ENCODE assay signal across 11 mouse cellular contexts in genomic region chr2:28803406-28803805, GRCm38 (mm10). TPM values are rescaled to one million over a fixed set of nuclear protein-coding genes. Genes with fewer than 3 reads are reported as not detected.
DNase-seq lines count a peak whose midpoint lies in the region.
"Had no signal": no experiment of that assay in that cellular context is flagged by ENCODE, and none has a peak within 500 bp of the region (broad histone marks: within the 10 kb centered on the region; RNA-seq: fewer than 3 reads in every experiment).

No protein-coding gene starts in this region.

- intact Hi-C loops in left cerebral cortex, postnatal 36 days (cut with DNase I) = no loop called here
- intact Hi-C loops in left cerebral cortex, postnatal 14 days (cut with DNase I) = no loop called here

- peak; percentile 82 to 86 for DNase-seq in cerebellum, postnatal 10 days
- DNase-seq in cerebellum, postnatal 4 days (ENCODE audit: low spot score in 2 of 2) = no peak
- DNase-seq in left cerebral cortex, postnatal 36 days (ENCODE audit: low spot score in 2 of 2) = peak; percentile 11 to 18
- DNase-seq in left cerebral cortex, postnatal 14 days (ENCODE audit: low spot score in 2 of 2) = no peak
- peak; percentile 37 for DNase-seq in brain, adult 2 months (ENCODE audit: low read depth, low spot score)
- no peak for DNase-seq in thymus, postnatal 14 days
- DNase-seq: adrenal gland, adult 2 months; adrenal gland, postnatal 10 days; adrenal gland, postnatal 25 days; cerebellum, adult 11-12 months; forebrain, postnatal 0 days had no signal

RNA-seq across cellular contexts. Expression of gene Gtf3c4, which starts 36.8 kb away (rescaled TPM):
- 10 to 100 TPM; 31.8 to 35.8 TPM for total RNA-seq in left cerebral cortex, postnatal 36 days (2021)
- total RNA-seq in left cerebral cortex, postnatal 14 days (2021) = 10 to 100 TPM; 38.5 to 39.9 TPM

RNA-seq across cellular contexts. Expression of gene Ddx31, which starts 36.8 kb away (rescaled TPM):
- 1 to 10 TPM; 6.2 to 8.7 TPM for total RNA-seq in left cerebral cortex, postnatal 36 days (2021)
- 1 to 10 TPM; 6.7 to 7.8 TPM for total RNA-seq in left cerebral cortex, postnatal 14 days (2021)

Comparison
In these comparisons a context has a peak if more than half of its experiments do, and no peak if none do; other contexts are left out.
1. DNase-seq: peak in cerebellum, postnatal 10 days (2 of 2), left cerebral cortex, postnatal 36 days (2 of 2) and brain, adult 2 months (single experiment); none in cerebellum, postnatal 4 days (0 of 2), left cerebral cortex, postnatal 14 days (0 of 2) and thymus, postnatal 14 days (single experiment).